Mouse (Mus musculus) heart, postnatal 0 days (tissue): ENCODE results near the gene Hjurp.

Experiments used
- CTCF ChIP-seq: IDR thresholded peaks from 2 replicates; pipeline ENCODE4 v1.5.1; 2016; ENCODE audit warnings: antibody characterized with exemption, control low read depth, low read depth
- EP300 ChIP-seq: IDR thresholded peaks from 2 replicates; pipeline ENCODE4 v1.6.1; 2016; ENCODE audit warnings: antibody characterized with exemption, low read depth

DNA sequence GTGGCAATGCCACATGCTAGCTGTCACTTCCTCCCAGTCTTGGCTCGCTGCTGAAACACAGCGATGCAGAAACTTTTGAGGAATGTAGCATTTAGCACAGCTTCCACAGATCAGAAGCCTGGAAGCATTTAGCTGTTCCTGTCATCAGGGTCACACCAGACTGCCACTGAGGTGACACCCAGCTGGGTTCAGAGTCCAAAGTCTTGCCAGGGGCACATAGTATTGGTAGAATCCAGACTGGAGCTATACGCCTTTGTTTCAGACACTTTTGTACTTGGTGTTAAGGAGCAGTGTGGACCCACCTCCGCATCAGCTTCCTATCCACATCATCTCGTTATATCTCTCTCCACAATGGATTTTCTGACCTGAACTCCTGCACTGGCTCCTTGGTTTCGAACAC lies 23.9 kb downstream of the Hjurp start:
- TF ChIP-seq EP300 (no peak), CTCF (no peak)
